Mouse (Mus musculus) adrenal gland, postnatal 36 days (tissue): ENCODE measurements at regions not wholly inside any gene's neighbourhood (a gene's known extent, or its start where the extent isn't known, plus 50 kb on each side); places are given as distances from the start of the nearest gene placed in this dataset.

ENCODE experiments used
- DNase-seq, 2 experiments: peaks; one replicate each; pipeline ENCODE4 v3.0.0; 2021; ENCODE audit warnings: mixed read lengths in 1 of 2

DNA sequence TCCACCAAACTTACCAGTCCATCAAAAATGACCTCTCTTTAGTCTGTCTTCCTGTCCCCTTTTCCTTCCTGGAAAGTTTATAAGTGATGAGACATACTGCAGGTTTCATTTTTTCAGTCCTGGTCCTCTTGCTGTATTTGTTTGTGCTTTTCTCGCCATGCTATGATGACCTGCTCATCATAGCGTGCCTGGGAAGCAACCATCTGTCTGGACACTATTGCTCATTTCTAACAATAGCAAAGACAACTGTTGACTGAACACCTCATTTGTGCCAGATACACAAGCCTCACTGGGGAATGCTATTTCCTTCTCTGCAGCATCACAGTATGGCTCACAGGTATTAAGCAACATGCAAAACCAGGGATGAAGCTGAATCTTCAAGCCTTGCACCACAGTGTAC is 85.2 kb upstream of the Cdkn2b start:
- DNase-seq = no peak

DNA sequence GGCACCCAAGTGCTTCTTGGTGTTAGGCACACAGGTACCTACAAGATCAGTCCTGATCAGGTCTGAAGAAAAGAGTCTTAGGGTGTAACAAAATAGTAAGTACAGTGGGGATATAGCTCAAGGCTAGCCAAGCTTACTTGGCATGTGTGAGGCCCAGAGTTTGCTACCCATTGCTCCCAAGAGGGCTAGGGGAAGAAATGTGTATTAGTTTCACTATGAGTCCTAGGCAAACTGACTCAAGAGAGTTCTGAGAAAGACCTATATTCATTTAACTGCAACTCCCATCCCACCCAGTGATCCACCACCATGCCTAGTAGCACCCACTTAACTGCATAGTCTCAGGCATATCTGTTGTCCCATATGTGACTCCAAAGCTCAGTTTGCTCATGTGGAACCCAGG is 84.5 kb upstream of the Cdkn2b start:
- no peak for DNase-seq

DNA sequence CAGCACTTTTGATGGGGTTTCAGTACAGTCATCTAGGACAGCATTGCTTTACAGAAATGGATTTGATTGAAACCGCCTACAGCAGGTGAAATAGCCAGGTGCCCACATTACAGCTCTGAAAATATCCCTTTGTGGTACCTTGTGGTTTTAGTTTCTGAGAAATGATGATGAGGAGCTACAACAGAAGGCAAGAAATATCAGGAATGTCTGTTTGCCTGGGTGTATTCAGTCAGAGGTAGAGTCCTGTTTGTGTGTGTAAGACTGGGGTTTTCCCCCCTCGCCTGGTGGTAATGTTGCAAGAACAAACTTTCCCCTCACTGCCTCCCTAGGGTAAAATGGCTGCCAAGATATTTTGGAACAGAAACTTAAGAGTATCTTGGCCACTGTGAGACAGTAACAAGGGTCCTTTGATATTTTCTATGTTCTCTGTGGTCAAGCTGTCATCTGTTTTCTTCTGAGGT is 82.4 kb upstream of the Cdkn2b start:
- peak in 1 of 2 experiments; percentile 12 for DNase-seq

DNA sequence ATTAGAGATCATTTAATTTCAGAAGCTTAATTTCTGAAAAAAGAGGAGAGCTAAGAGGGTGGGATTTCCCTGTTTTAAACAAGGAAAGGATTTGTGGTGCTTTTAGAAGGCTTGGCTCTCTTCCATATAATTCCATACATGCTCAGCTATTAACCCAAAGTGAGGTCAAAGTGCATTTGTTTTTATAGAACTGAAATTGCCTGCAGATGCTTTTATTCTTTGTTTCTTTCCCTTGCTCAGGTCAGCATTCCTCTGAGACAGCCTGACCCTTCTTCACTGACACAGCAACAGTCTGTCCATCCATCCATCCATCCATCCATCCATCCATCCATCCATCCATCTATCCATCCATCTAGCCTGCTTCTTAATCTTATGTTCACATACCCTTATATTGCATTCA is 82.0 kb upstream of the Cdkn2b start:
- DNase-seq = no peak

- no peak for DNase-seq
These were observed 80.8 kb upstream of the Cdkn2b start for GRCm38 (mm10) chr4:89391463-89392308.

- no peak for DNase-seq
These were observed 72.7 kb upstream of the Cdkn2b start for GRCm38 (mm10) chr4:89383548-89383947.

GRCm38 (mm10) chr4:89382434-89382976 is 71.7 kb upstream of the Cdkn2b start:
- DNase-seq = no peak

DNA sequence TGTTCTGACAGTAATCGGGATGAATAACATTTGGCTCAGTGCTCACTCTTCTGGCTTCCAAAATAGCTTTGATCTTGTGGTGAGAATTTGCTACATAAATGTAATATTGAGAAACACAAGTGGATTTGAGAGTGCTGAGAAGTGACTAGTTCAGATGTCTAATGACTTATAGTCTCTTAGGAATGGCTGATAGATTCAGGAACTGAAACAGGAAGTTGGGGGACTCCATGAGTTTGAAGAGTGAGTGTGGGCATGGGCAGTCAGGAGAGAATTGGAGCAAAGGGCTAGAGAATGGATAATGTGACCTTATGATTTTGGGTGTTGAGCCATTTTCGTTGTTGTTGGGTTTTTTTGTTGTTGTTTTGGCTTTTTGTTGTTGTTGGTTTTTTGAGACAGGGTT is 70.9 kb upstream of the Cdkn2b start:
- DNase-seq = no peak

DNA sequence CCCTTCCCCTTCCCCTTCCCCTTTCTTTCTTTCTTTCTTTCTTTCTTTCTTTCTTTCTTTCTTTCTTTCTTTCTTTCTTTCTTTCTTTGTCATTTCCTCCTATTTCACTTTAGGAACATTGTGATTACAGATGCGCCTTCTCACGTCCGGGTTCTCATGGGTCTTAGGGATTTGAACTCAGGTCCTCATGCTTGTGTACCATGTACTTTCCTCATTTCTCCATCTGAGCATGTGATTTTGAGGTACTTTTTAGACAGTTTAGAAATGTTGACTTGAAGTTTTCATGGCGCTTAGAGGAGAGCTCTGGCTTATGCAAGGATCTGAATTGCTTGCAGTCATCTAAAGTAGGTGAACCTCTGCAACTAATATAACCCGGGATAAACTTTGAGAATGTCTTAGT is 70.2 kb upstream of the Cdkn2b start:
- DNase-seq = no peak

GRCm38 (mm10) chr4:89380330-89380945 is 69.6 kb upstream of the Cdkn2b start:
- no peak for DNase-seq

DNA sequence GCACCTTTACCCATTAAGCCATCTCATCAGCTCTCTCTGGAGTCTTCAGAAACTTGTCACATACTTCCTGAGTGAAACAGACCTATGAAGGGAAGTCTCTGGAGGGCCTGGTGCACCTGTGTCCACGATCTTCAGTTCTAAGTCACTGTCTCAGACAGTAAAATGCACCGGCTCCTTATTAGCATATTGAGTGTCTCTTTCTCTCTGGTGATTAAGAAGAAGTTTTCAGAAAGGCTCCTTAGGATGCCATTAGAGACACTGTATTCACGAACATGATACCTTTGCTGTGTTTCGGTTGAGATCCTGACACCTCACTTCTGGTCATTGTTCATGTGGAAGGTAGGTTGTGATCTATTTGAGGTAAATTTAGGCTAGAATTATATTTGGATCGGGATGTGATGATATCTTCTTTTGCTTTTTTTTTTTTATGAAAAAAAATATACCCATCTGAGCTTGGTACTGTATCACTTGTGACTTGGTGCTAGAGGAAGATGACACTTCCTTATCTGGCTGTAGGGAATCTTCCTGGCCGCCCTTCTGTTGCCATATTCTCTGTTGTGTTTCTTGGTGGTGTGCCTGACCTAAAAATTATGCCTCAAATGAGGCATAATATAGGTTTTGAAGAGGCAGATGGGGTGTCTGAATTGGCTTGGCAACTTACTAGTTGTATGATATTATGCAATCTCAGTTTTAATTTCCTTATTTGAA is 68.9 kb upstream of the Cdkn2b start:
- DNase-seq = no peak

- no peak for DNase-seq
These were observed 61.8 kb upstream of the Cdkn2b start for GRCm38 (mm10) chr4:89372631-89373030.

DNA sequence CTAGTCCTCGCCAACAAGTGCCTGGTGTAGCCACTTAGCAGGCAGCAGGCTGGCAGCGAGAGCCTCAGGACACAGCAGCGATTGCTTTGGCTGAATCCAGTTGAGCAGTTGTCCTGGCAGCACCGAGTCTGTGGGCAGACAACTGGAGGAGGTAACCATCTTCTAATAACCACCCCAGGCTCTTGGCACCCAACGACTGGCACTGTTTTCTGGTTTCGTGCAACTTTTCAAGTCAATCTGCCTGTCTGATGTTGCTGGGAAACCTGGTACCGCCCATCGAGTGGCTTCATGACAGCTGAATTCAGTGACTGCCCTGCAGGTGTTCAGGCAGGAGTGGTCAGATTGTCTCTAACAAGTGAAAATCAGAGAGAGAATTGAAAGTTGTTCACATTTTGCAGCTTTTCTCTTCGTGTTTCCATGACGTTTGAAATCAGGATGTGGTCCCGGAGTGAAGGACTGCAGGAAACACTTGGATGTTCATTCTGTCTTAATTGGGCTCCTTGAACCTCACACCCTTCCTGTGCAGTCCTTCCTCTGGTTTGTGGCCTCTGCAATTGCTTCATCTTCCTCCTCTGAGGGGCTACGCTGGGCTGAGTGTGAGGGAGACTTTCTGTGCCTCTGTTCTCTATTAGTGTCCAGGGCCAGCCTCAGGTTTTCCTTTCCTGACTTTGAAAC is 58.1 kb upstream of the Cdkn2b start:
- DNase-seq = no peak

- no peak for DNase-seq
These were observed 55.8 kb upstream of the Cdkn2b start for GRCm38 (mm10) chr4:89366581-89367141.

- DNase-seq = no peak
These were observed 55.0 kb upstream of the Cdkn2b start for GRCm38 (mm10) chr4:89365875-89366274.

DNA sequence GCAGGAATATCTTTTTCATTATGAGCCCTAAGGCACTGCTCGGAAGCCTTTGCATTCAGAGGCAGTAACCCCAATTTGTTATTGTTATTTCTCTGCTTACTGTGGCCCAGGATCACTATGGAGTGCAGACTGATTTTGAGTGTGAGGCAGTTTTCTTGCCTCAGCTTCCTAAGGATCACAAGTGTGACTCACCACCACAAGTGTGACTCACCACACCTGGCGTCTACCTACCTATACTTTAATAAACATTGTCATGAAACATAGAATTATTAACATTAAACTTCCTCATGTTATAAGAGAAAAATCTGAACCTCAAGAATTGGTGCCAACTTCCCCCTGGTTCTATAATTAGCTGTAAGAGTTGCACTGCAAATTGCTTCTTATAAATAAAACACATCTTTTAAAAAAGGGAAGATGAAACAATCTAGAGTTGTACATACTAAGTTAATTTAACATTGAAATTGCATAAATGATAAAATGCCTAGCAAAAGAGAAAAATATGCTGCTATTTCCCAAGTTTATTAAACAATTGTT is 52.4 kb upstream of the Cdkn2b start:
- DNase-seq = no peak

DNA sequence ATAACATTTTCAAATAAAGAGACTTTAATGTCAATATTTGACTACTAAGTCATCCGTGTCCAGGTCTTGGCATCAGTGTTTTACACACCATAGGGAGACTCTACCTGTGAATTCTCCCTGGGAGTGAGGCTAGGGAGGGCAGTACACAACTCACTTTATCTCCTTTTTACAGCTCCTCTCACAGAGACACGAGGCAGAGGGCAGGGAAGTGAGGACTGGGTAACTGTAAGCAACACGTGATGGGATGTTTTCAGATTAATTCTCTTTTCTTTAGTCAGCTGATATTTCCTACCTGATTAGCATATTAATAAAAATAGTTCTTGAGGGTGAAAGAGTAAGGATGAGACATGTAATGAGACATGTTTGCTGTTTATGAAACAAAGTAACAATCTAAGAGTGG is 51.8 kb upstream of the Cdkn2b start:
- no peak for DNase-seq

DNA sequence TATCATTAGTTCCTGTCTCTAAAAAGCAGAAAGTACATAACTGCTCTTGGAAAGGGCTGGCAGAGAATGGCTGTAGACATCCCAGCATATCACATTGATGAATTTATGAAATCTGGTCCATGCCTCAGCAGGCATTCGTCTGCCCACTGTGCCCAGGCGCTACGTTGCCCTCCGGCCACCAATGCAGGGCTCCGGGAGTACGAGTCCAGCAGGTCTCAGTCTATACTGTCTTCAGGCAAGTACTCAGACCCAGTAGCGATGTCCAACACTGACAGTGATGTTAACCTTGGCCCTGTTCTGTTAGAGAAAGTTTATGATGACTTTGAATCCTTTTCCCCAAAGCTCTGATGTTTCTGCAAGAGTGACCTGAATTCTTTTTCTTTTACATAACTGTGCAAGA is 50.5 kb upstream of the Cdkn2b start:
- no peak for DNase-seq
